Mouse (Mus musculus): ENCODE measurements around the gene Ppa1.

The Ppa1 gene

GRCm38 (mm10) chr10:61648737-61649645 lies 639 bp downstream of the Ppa1 start:
- peak; percentile 27 for DNase-seq

DNA sequence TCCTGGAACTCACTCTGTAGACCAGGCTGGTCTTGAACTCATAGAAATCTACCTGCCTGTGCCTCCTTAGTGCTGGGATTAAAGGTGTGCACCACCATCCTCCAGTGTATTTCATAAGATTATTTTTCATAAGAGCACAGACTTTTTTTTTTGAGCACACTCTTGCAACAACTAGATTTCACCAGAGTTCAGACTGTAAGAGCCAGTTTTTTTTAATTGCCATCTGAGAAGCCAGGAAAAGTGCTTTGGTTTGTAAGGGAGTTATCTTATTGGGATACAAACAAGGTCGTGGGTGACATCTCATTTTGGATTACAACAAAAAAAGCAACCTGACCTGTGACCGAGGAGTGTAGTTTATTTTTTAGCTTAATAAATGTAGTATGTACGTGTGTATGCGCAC lies 5.8 kb downstream of the Ppa1 start:
- no peak for DNase-seq

- no peak for DNase-seq
These were observed 6.3 kb downstream of the Ppa1 start for GRCm38 (mm10) chr10:61654691-61655090.

- DNase-seq: no peak
These were observed 6.8 kb downstream of the Ppa1 start for GRCm38 (mm10) chr10:61655188-61655587.

DNA sequence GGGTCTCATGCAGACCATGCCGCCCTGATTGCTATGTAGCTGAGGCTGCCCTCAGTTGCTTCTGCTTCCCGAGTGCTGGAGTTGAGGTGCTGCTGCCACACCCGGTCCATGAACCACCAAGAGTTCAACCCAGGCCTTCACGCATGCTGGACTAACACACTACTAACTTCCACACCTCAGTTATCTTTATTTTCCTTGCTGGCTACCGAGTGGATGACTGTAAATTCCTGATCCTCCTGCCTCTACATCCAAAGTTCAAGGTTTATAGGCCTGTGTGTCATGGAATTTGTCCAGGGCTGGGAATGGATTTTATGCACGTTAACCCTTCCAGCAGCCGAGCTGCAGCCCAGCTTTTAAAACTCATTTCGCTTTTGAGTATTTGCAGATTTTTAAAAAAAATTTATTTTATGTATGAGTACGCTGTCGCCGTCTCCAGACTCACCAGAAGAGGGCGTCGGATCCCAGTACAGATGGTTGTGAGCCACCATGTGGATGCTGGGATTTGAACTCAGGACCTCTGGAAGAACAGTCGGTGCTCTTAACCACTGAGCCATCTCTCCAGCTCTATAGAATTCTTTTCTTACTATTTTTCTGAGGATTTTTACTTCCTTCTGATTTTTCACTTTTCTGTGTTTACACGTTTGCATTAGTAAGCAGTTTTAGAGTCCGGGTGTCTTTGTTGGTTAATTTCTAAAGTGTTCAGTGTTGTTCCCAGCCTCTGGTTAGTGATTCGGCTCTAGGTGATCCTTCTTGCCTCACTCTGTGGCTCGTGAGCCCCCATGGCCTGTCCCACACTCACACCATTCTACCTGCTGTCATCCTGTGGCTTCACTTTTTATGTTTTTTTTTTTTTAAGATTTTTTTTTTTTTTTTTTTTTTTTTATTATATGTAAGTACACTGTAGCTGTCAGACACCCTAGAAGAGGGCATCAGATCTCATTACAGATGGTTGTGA lies 8.9 kb downstream of the Ppa1 start:
- DNase-seq: no peak

DNA sequence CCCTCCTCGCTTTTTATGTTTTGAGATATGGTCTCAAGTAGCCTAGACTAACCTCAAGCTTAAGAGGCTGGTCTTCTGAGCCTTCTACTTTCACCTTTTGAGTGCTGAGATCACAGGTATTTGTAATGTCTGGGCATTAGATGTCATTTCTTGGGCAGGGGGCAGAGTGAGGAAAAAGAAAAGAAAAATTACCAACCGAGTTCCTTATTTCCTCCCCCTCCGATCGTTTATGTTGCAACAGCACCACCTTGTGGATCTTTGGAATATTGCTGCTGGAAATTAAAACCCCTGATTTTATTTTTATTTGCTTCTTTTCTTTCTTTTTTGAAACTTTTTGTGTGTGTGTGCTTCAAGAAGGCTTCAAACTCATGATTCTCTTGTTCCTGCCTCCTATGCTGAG lies 9.6 kb downstream of the Ppa1 start:
- peak; percentile 54 for DNase-seq

DNA sequence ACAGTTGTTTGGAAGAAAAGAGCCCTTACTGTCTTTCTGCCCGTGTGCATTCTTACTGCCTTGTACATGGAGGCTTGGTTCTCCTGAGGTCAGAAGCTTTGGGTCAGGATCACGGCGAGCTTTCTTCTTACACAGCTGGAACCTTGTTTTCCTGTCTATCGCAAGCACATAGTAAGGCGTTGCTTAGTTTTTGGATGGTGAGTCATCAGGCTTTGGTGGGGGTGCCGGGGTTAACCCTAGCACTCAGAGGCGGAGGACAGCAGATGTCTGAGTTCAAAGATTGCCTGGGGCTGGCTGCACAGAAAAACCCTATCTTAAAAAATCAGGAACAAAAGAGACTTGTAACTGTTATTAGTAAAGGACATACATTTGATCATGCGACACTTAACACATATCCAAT lies 13.5 kb downstream of the Ppa1 start:
- DNase-seq: no peak

DNA sequence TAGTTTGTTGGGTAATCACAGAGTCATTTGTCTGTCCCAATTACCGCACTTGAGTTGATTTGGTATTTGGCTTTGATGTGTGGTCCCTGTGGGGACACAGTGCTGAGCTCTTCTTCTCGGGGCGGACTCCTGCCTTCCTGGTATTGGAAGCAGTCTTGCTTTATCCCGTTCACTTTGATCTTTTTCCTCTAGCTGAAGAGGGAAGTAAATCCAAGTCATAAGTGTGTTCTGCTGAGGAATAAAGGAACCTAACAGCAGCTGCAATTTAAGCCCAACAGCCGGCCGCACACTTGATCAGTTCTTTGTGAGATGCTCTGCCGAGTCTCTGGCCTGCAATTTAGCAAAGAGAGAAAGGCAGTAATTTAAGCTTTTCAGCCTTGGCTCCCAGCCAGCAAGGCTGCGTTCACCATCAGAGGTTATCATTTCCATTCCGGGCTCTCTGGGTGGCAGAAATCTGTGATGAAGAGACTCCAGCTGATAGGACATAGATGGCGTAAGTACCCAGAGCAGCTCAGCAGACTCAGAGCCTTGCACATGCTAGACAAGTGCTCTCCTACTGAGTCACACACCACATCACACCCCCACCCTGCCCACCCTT lies 14.1 kb downstream of the Ppa1 start:
- no peak for DNase-seq

DNA sequence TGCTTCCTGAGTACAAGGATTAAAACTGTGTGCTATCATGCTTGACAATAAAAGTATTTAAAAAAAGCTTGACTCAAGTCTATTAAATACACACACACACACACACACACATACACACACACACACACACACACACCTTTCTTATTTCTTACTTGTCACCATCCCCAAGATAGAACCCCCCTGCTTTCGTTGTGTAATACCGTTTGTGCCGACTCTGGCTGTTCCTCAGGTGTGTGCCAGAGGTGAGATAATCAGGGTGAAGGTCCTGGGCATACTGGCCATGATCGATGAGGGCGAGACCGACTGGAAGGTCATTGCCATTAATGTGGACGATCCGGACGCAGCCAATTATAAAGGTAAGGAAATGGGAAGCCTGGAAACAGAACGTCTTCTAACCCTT lies 16.8 kb downstream of the Ppa1 start:
- no peak for DNase-seq

DNA sequence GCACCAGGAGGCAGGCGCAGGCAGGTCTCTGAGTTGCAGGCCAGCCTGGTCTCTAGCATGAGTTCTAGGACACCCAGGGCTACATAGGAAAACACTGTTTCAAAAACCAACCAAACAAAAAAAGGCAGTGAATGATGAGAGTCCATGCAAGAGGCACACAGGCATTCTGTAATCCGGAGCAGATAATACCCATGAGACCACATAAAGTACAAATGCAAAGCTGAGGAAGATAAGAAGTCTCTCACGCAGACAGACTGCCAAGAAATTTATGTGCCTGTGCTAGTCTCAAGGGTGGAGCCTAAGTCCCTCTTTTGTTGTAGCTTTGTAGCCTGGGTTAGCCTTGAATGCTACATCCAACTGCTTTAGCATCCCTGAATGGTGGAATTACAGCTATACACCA lies 17.3 kb downstream of the Ppa1 start:
- DNase-seq: no peak

GRCm38 (mm10) chr10:61669289-61669688 lies 20.9 kb downstream of the Ppa1 start:
- no peak for DNase-seq

DNA sequence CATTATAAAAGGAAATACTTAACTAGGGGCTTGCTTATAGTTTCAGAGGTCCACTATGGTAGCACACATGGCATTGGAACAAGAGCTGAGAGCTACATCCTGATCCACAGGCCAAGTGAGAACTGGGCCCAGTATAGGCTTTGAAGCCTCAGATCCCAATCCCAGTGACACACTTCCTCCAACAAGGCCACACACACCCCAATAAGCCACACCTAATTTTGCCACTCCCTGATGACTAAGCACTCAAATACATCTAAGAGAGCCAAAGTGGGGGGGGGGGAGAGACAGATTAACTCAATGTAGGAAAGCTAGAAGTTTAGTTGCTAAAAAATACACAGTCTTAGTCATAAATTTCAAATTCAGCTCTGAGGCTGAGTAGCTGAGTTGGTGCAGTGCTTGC lies 21.5 kb downstream of the Ppa1 start:
- DNase-seq: no peak

DNA sequence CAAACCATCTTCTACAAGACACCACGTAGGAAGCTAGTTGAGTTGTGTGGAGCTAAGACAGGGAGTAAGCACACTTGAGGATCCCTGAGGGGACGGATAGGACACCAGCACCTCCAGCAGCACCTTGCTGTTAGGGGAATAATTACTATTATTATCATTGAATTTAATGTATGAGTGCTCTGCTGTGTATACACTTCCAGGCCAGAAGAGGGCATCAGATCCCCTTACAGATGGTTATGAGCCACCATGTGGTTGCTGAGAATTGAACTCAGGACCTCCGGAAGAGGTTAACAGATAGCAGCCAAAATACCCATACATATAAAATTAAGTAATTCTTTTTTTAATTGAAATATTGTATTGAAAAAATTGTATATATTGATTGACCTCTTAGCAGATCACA lies 22.4 kb downstream of the Ppa1 start:
- DNase-seq: no peak

DNA sequence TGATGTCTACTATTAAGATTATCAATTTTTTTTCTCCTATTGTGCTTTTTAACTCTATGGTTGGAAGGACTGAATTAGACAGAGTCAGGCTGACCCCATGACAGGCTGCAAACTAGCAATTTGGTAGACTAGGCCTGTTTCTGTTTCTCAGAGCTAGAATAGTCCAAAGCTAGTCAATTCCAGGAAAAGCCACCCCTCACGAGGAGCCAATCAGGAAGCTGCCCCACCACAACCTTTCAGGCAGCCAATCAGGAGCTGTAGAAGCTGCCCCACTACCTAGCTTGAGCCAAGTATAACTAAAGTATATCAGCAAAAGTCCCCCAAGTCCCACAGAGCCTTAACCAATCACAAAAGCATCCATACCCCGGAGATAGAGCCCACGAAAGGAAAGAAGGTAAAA lies 27.6 kb downstream of the Ppa1 start:
- no peak for DNase-seq

GRCm38 (mm10) chr10:61679545-61679944 lies 31.2 kb downstream of the Ppa1 start:
- DNase-seq: no peak

- peak; percentile 99 for DNase-seq
These were observed 31.9 kb downstream of the Ppa1 start, which contains the start of gene Sar1a for GRCm38 (mm10) chr10:61680015-61680913. Gene Sar1a (plus strand): TSS chr10:61680299.

GRCm38 (mm10) chr10:61689405-61689804 lies 41.1 kb downstream of the Ppa1 start:
- no peak for DNase-seq

DNA sequence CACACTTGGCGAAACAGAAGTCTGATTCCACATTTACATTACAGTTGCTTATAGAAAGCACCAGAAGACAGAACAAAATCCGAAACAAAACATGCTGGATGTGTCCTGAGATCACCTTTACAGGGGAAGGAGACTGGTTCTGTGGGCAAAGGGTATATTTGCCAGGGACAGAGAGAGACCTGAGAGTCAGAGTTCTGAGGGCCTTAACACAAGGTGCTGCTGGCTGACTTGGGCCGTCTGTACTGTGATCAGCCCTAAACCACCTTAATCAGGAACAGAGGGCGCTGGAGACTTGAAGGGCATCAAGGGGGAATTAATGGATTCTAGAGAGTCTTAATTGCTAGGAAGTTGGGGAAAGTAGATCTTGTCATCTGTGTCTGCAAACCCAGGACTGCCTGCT lies 45.2 kb downstream of the Ppa1 start:
- DNase-seq: no peak

DNA sequence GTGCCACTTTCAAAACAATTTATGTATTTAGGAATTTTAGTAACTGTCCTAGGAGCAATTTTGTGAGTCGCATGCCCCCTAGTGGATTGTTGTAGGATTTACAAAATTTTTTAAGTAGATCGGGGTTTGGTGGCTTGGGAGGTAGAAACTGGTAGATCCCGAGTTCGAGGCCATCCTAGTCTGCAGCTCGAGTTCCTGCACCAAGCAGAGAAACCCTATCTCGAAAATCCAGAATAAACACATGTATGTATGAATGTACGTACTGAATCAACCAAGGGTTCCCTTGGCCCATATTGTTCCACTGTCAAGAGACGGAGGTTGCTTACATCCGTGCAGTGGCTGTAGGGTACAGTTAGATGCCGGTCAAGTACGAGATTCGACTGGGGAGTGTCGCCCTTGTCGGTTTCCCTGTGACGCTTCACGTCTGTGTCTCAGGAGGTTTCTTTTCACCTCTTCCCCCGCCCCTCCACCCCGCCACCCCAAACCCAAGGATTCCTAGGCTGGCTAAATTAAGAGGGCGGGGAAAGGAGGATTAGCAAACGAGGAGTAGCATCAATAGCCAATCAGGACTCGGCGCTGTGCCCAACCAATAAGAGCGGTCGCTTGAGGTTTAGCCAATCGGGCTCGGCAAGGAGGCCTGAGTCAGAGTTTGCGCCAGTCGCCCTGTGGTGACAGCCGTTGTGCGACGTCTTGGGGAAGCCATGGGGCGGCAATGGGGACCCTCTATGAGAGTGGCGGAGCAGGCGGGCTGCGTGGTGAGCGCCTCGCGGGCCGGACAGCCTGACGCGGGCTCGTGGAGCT lies 46.7 kb downstream of the Ppa1 start, which contains the start of gene Tysnd1:
Tysnd1 (plus strand) TSS at position 645 of the 801 bp plus-strand sequence.
- peak; percentile 99 for DNase-seq

DNA sequence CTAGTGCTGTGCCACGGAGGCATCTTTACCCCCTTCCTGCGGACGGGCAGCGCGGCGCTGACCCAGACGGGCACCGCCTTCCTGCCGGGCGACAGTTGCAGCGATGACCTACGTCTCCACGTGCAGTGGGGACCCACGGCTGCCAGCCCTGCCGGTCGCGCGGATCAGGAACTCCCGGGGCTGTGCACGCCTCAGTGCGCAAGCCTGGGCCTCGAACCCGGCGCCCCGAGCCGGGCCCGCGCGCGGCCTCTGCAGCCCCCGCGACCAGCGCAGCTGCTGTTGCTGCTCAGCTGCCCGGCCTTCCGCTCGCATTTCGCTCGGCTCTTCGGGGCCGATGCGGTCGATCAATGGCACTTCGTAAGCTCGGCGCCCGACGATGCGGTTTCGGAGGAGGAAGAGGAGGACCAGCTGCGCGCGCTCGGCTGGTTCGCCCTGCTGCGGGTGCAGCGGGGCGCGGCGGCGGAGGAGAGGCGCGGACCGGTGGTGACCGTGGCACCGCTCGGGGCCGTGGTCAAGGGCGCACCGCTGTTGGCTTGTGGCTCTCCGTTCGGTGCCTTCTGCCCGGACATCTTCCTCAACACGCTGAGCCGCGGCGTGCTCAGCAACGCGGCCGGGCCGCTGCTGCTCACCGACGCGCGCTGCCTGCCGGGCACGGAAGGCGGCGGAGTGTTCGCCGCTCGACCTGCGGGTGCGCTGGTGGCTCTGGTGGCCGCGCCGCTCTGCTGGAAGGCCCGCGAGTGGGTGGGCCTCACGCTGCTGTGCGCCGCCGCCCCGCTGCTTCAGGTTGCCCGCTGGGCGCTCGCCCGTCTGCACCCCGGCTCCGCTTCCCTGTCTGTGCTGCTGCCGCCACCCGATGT lies 47.6 kb downstream of the Ppa1 start:
- no peak for DNase-seq
